Mouse (Mus musculus) MEL (cell line): ENCODE results near the gene Ahcy.

Experiments used
- CTCF ChIP-seq, 3 experiments: IDR thresholded peaks in 2 of 3; conservative IDR thresholded peaks in 1 of 3; 2 replicates each; pipeline ENCODE4 v1.5.1; 2011 to 2012; ENCODE audit warnings: low read length in 3 of 3, low read depth in 2 of 3, mild to moderate bottlenecking in 2 of 3, improper control_type of control experiment in 1 of 3, inconsistent platforms in 1 of 3, mixed read lengths in 1 of 3, moderate library complexity in 1 of 3; ENCODE audit not compliant: control insufficient read depth in 1 of 3, insufficient read depth in 1 of 3, poor library complexity in 1 of 3, severe bottlenecking in 1 of 3
- GATA1 ChIP-seq: IDR thresholded peaks from 2 replicates; pipeline ENCODE4 v1.6.1; 2011; ENCODE audit warnings: low read depth, low read length, improper control_type of control experiment
- HCFC1 ChIP-seq: IDR thresholded peaks from 2 replicates; pipeline ENCODE4 v1.6.1; 2012; ENCODE audit warnings: low read depth, mild to moderate bottlenecking, inconsistent platforms, low read length, improper control_type of control experiment, moderate library complexity
- MAZ ChIP-seq: IDR thresholded peaks from 2 replicates; pipeline ENCODE4 v1.6.1; 2012; ENCODE audit warnings: low read depth, mild to moderate bottlenecking, inconsistent platforms, low read length, improper control_type of control experiment
- POLR2A ChIP-seq, 2 experiments: IDR thresholded peaks; 2 replicates each; pipeline ENCODE4 v1.6.1; 2011 to 2012; ENCODE audit warnings: low read length in 2 of 2, mild to moderate bottlenecking in 2 of 2, control low read depth in 1 of 2, improper control_type of control experiment in 1 of 2, low read depth in 1 of 2, moderate library complexity in 1 of 2; ENCODE audit not compliant: control insufficient read depth in 1 of 2, insufficient read depth in 1 of 2, poor library complexity in 1 of 2

GRCm38 (mm10) chr2:155056076-155056578, 18.2 kb downstream of the Ahcy start:
- no peak for TF ChIP-seq HCFC1
- TF ChIP-seq MAZ: no peak
- TF ChIP-seq GATA1: no peak
- no peak for TF ChIP-seq CTCF (IDR thresholded peaks at IDR 0.05 in 2 of 3, conservative IDR thresholded peaks at IDR 0.05 in 1 of 3; ENCODE audit: control insufficient read depth in 1 of 3, insufficient read depth in 1 of 3, low read depth in 2 of 3, low read length in 3 of 3, poor library complexity in 1 of 3, severe bottlenecking in 1 of 3)
- no peak for TF ChIP-seq POLR2A (IDR thresholded peaks at IDR 0.05; ENCODE audit: control insufficient read depth in 1 of 2, insufficient read depth in 1 of 2, low read depth in 1 of 2, low read length in 2 of 2, poor library complexity in 1 of 2)
